In the genomic region with DNA sequence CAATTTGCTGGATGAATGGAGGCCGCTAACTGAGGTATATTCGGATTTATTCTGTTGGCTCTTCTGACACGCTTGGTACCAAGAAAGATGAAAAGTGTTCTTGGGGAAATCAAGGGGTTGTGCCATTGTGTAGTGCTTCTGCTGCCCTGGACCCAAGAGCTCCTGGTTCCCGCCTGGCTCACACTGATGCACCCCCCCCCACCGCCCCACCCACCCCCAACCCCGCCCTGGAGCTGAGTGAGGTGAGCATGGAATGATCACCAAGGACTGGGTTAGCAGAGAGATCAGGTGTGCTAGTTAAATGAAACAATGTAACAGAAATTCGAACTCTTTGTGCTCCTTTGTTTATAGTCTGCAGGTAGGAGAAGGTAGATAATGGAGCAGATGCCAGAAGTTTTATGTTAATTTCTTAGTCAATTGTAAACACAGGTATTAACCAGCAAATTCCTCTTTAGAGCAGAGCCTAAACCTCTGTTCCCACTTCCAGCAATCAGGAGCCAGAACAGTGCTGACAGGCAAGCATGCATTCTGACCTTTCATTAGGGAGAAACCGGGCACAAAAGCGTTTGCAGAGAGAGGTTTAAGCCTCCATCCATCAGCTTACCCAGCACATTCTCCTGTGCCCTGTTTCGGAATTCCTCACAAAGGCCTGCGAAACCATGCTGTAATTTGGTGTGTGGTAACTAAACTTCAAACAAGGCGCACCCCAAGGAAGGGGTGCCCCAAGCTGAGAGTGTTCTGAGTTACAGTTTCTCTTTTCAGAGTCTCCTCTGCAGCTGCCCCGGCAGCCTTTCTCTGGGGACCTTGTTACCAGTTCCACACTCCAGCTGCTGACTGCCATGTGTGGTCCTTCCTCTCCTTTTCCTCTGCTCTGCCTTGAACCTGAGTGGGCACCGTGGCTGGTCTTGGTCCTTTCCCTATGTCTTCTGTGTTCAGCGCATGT, we compare ENCODE assay signal across 12 mouse cellular contexts.
DNase-seq lines count a peak whose midpoint lies in the region; ATAC-seq and TF ChIP-seq lines count a peak whose summit lies in the region.
"Had no signal": no experiment of that assay in that cellular context is flagged by ENCODE, and none has a peak within 500 bp of the region (broad histone marks: within the 10 kb centered on the region; RNA-seq: fewer than 3 reads in every experiment).

No protein-coding gene starts in this region.

- H3K4me1 ChIP-seq in forebrain, embryonic 10.5 days, result peaks cover 37% of the 10 kb centered on the region
- no peaks in the 10 kb centered on the region for H3K4me1 ChIP-seq in forebrain, postnatal 0 days (ENCODE audit: insufficient read depth)
- peaks cover 33% of the 10 kb centered on the region for H3K4me1 ChIP-seq in limb, embryonic 10.5 days
- peaks cover 5% of the 10 kb centered on the region for H3K4me1 ChIP-seq in stomach, embryonic 16.5 days (ENCODE audit: control insufficient read depth, insufficient read depth, low read length)

- H3K4me2 ChIP-seq in forebrain, postnatal 0 days (ENCODE audit: low read depth), result no peak overlapping the region
- no peak overlapping the region for H3K4me2 ChIP-seq in stomach, embryonic 16.5 days (ENCODE audit: low read depth, low read length)
- H3K4me2 ChIP-seq: limb, embryonic 15.5 days had no signal

- no peak; the same call in 1 of the 2 replicates for ATAC-seq in forebrain, postnatal 0 days
- ATAC-seq in stomach, embryonic 16.5 days (ENCODE audit: insufficient read depth, low FRiP score), result no peak
- ATAC-seq in megakaryocyte progenitor cell, adult 5-6 weeks (replicated peaks; ENCODE audit: poor library complexity), result no peak

- DNase-seq in forebrain, embryonic 10.5 days (ENCODE audit: extremely low spot score, low spot score), result peak; percentile 28
- no peak for DNase-seq in forebrain, postnatal 0 days
- DNase-seq in spleen, postnatal 36 days (ENCODE audit: low spot score in 2 of 2), result peak; percentile 5 to 12
- DNase-seq in spleen, postnatal 14 days (ENCODE audit: low spot score in 2 of 2), result no peak
- peak; percentile 39 for DNase-seq in limb, embryonic 10.5 days (ENCODE audit: low spot score)
- DNase-seq in layer of hippocampus, postnatal 10 days (ENCODE audit: low spot score in 2 of 2), result no peak
- DNase-seq: cerebellum, adult 8-10 months; kidney, adult 2 months had no signal

- H3K27ac ChIP-seq in forebrain, embryonic 10.5 days, result peak overlapping the region; percentile 62
- H3K27ac ChIP-seq in forebrain, postnatal 0 days (ENCODE audit: low read depth, low read length), result no peak overlapping the region
- no peak overlapping the region; the same call in 1 of the 2 replicates for H3K27ac ChIP-seq in limb, embryonic 10.5 days
- H3K27ac ChIP-seq in stomach, embryonic 16.5 days (ENCODE audit: low read length), result peak overlapping the region; percentile 55
- H3K27ac ChIP-seq: limb, embryonic 15.5 days; macrophage had no signal

- no peaks in the 10 kb centered on the region for H3K27me3 ChIP-seq in forebrain, embryonic 10.5 days (ENCODE audit: poor library complexity, severe bottlenecking)
- H3K27me3 ChIP-seq in forebrain, postnatal 0 days (ENCODE audit: insufficient read depth, low read length), result no peaks in the 10 kb centered on the region
- H3K27me3 ChIP-seq in limb, embryonic 10.5 days (ENCODE audit: low read depth, poor library complexity, severe bottlenecking), result no peaks in the 10 kb centered on the region; the same call in 1 of the 2 replicates
- no peaks in the 10 kb centered on the region for H3K27me3 ChIP-seq in stomach, embryonic 16.5 days (ENCODE audit: control insufficient read depth, insufficient read depth, low read length)
- H3K27me3 ChIP-seq: limb, embryonic 15.5 days had no signal

- no peaks in the 10 kb centered on the region for H3K36me3 ChIP-seq in forebrain, embryonic 10.5 days (replicated peaks)
- no peaks in the 10 kb centered on the region for H3K36me3 ChIP-seq in forebrain, postnatal 0 days (ENCODE audit: insufficient read depth)
- H3K36me3 ChIP-seq in limb, embryonic 10.5 days, result no peaks in the 10 kb centered on the region
- no peaks in the 10 kb centered on the region for H3K36me3 ChIP-seq in stomach, embryonic 16.5 days (ENCODE audit: control insufficient read depth, insufficient read depth, low read length)
- H3K36me3 ChIP-seq: limb, embryonic 15.5 days had no signal

- WGBS in forebrain, embryonic 10.5 days, result 12% methylated on average over 15 of the region's 15 CpGs
- 21% methylated on average over 15 of the region's 15 CpGs for WGBS in forebrain, postnatal 0 days
- WGBS in limb, embryonic 10.5 days, result 21% methylated on average over 15 of the region's 15 CpGs
- WGBS in stomach, embryonic 16.5 days, result 34% methylated on average over 15 of the region's 15 CpGs

- H3K4me3 ChIP-seq in forebrain, embryonic 10.5 days, result 0 out of 2 replicates have a peak overlapping the region, but pooled peaks have one; percentile 10
- H3K4me3 ChIP-seq in forebrain, postnatal 0 days (ENCODE audit: low read depth, low read length), result no peak overlapping the region
- H3K4me3 ChIP-seq in limb, embryonic 10.5 days, result no peak overlapping the region
- no peak overlapping the region for H3K4me3 ChIP-seq in stomach, embryonic 16.5 days (replicated peaks; ENCODE audit: low read length)
- H3K4me3 ChIP-seq: limb, embryonic 15.5 days had no signal

- TF ChIP-seq CTCF in forebrain, postnatal 0 days (IDR thresholded peaks at IDR 0.05; ENCODE audit: low read depth), result no peak

- no peak overlapping the region for H3K9ac ChIP-seq in forebrain, postnatal 0 days
- H3K9ac ChIP-seq in stomach, embryonic 16.5 days (ENCODE audit: low read length), result no peak overlapping the region
- H3K9ac ChIP-seq: limb, embryonic 15.5 days had no signal

- no peaks in the 10 kb centered on the region for H3K9me3 ChIP-seq in forebrain, embryonic 10.5 days
- no peaks in the 10 kb centered on the region for H3K9me3 ChIP-seq in forebrain, postnatal 0 days (ENCODE audit: low read length)
- no peaks in the 10 kb centered on the region for H3K9me3 ChIP-seq in limb, embryonic 10.5 days (replicated peaks)
- H3K9me3 ChIP-seq in stomach, embryonic 16.5 days (replicated peaks; ENCODE audit: control insufficient read depth, low read length), result no peaks in the 10 kb centered on the region
- H3K9me3 ChIP-seq: limb, embryonic 15.5 days had no signal

Comparison
In these comparisons a context has a peak if more than half of its experiments do, and no peak if none do; other contexts are left out.
1. DNase-seq: peak in forebrain, embryonic 10.5 days (single experiment), spleen, postnatal 36 days (2 of 2) and limb, embryonic 10.5 days (single experiment); none in forebrain, postnatal 0 days (single experiment), spleen, postnatal 14 days (0 of 2) and layer of hippocampus, postnatal 10 days (0 of 2).
2. H3K27ac ChIP-seq: peak in forebrain, embryonic 10.5 days (single experiment) and stomach, embryonic 16.5 days (single experiment); none in forebrain, postnatal 0 days (single experiment) and limb, embryonic 10.5 days (single experiment).